Mouse (Mus musculus) left cerebral cortex, adult 8-10 months (tissue): ENCODE measurements at regions not wholly inside any gene's neighbourhood (a gene's known extent, or its start where the extent isn't known, plus 50 kb on each side); places are given as distances from the start of the nearest gene placed in this dataset.

ENCODE experiments used
- DNase-seq, 2 experiments: peaks; one replicate each; pipeline ENCODE4 v3.0.0; 2022; ENCODE audit warnings: low spot score in 2 of 2

GRCm38 (mm10) chr14:100883115-100883514, 317.0 kb downstream of the Prr30 start:
- no peak for DNase-seq

GRCm38 (mm10) chr14:100880103-100880502, 320.0 kb downstream of the Prr30 start:
- no peak for DNase-seq

GRCm38 (mm10) chr14:100867790-100868189, 332.3 kb downstream of the Prr30 start:
- no peak for DNase-seq

- no peak for DNase-seq
Measured at GRCm38 (mm10) chr14:100864792-100865191, 335.3 kb downstream of the Prr30 start.

GRCm38 (mm10) chr14:100864164-100864563, 336.0 kb downstream of the Prr30 start:
- DNase-seq = peak in 1 of 2 experiments; percentile 19

- DNase-seq = no peak
Measured at GRCm38 (mm10) chr14:100842828-100843227, 357.3 kb downstream of the Prr30 start.
